Mouse (Mus musculus) subcutaneous adipose tissue, adult 2 months (tissue): ENCODE measurements around the gene 4931414P19Rik. TPM values are rescaled to one million over a fixed set of nuclear protein-coding genes. Genes with fewer than 3 reads are reported as not detected.

ENCODE experiments used
- polyA plus RNA-seq: library from polyadenylated mRNA; depleted of rRNA; stranded (reverse); fragments of >200 nt; gene quantifications from 2 replicates; pipeline ENCODE4 v1.2.3, GENCODE M21; 2012; ENCODE audit warnings: low replicate concordance; rRNA removed

Gene 4931414P19Rik
- 5.9 and 9.7 TPM in 2 replicates for polyA plus RNA-seq

DNA sequence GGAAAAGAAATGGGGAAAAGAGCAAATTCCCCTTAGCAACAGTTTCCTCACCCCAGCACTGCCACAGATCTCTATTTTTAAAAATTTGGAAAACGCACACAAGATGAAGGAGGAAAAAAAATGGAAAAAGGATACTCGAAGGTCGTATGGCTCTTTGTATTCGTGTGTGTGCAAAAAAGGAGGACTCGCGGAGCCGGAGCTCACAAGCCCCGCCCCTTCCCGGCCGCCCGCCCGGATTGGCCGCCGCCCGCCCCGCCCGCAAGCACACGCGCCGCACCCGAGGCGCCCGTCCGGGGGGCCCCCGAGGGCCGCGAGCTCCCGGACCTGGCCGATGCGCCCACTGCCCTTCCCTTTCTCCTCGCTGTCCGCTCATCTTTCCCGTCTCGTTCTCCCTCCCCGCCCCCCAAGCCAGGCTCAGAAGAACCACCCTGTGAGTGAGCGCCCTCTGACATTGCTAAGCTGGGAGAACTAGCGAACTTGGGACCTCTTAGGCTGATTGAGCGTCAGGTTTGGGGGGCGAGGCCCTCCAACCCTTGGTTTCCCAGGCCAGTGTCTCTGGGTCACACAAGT, at the start of gene 4931414P19Rik:
Gene 4931414P19Rik (minus strand): TSS at position 242 of the 570 bp plus-strand sequence.

DNA sequence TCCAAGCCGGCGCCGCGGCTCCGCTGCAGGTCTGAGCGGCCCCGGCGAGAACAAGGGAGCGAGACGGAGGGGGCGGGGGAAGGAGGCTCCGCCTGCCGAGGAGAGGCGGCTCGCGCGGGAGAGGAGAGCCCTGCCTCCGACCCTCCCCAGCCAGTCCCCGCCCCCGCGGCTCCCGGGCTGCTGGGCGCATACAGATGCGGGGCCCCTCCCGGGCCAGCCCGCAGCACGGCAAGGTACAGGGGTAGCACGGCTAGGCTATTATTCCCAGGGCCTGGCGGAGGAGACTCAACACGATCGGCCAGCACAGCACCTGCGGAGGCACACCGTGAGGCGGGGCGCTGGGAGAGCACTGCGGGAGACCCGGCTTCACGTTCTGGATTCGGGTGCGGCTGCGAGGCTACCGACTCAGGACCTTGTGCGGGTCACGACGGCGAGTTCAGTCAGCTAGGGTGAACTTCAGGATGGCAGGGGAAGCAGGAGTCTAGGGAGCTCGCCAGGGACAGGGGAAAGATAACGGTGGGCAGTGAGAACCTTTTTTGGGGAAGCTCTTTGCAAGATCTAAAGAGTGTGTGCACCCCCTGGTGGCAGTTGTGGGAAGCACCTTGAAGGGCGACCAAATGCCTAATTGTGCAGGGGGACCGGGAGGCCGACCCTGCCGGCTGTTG, 35.6 kb upstream of the 4931414P19Rik start, which contains the start of gene Cdh24:
Gene Cdh24 (minus strand): TSS at position 60 of the 665 bp plus-strand sequence.

DNA sequence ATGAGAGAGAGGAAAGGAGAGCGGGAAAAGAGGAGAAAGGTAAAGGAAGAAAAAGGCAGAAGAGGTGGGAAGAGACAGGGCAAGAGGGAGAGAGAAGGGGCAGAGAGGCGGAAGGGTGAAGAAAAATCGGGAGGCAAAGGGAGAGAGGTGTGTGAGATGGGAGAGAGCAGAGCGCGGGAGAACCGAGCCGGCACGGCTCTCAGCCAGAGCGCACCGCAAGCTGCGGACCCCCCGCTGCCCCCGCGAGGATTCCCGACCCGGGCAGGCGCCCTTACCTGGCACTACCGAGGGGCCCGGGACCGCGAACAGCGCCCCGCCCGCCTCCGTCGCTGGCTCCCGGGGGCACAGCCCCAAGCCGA, 35.1 kb upstream of the 4931414P19Rik start, which contains the start of gene Gm17606:
Gene Gm17606 (plus strand): TSS at position 7 of the 359 bp plus-strand sequence.

DNA sequence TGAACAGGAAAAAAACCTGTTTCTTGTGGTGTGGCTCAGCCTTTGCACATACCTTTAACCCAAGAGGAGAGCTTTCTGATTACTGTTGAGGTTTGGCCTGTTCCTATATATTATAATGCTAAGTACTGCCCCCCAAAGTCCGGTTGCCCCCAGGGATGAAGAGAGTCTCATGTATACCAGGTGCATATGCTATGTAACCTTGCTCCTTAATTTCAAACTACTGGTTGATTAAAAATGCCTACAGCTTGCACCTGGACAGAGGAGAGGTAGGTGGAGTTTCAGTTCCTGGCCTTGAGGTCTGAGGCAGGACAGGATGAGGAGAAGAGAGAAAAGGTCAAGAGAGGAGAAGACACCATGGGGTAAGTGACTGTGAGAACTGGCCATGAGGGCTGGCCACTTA, 15.3 kb upstream of the 4931414P19Rik start, which contains the start of gene Psmb11:
Gene Psmb11 (plus strand): TSS at position 301 of the 400 bp plus-strand sequence.

DNA sequence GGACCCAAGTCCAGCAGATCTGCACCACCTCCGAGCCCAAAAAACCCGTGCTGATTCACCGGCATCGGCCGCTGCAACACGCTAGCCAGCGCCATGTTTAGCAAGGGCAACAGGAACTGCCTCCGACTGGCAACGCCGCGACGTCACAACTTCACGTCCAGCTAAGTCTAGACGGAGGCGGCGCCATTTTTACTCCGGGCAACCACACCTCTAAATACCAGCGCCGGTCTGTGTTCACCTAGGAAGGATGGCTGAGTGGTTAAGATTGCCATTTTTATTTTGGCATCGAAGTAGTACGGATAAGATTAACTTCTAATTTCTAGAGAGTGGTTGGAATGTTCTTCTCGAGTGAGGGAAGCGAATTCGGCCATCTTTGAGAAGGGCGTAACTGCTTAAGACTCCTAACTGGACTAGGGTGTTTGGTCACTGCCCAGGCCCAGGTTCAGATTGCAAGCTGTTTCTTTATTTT, 12.1 kb upstream of the 4931414P19Rik start, which contains the start of gene Psmb5:
Gene Psmb5 (minus strand): TSS at position 126 of the 469 bp plus-strand sequence.

DNA sequence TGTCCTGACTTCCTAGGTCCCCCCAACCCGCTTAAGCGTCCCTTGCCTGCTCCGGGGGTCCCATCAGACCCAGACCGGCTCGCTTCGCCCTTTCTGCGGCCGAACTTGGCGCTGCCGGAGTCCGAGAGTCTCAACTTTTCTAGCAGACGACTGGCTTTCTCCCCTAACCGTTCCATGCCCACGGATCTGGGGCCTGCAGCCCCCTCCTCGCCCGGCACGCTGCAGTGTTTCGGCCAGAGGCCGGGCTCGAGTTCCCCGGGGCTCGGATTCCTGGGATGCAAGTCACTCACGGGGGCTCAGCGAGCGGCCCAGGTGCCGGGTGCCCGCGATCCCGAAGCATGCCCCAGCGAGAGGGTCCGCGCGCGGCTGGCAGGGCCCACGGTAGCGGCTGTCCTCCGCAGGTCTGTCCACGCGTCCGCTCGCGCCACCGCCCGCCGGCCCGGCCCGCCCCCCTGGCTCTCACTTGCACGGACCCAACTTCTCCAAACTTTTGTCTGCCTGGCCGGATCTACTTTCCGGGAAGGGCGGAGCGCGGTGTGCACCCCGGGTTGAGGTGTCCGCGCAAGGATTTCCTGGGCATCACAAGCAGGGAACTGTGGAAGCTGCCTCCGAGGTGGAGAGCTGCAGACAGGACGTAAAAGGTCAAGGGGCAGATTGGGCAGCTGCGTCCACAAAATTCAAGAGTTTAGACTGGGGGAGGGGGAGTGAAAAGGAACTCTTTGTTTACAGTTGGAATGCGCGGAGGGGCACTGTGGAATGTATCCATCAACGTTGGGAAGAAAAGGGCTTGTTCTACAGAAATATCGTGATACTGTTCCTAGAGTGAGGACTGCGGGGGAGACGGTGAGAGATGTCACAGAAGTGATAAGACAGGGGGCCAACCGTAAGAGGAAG, 28.5 kb downstream of the 4931414P19Rik start, which contains the start of gene Ajuba:
Gene Ajuba (minus strand): TSS at position 470 of the 894 bp plus-strand sequence.

DNA sequence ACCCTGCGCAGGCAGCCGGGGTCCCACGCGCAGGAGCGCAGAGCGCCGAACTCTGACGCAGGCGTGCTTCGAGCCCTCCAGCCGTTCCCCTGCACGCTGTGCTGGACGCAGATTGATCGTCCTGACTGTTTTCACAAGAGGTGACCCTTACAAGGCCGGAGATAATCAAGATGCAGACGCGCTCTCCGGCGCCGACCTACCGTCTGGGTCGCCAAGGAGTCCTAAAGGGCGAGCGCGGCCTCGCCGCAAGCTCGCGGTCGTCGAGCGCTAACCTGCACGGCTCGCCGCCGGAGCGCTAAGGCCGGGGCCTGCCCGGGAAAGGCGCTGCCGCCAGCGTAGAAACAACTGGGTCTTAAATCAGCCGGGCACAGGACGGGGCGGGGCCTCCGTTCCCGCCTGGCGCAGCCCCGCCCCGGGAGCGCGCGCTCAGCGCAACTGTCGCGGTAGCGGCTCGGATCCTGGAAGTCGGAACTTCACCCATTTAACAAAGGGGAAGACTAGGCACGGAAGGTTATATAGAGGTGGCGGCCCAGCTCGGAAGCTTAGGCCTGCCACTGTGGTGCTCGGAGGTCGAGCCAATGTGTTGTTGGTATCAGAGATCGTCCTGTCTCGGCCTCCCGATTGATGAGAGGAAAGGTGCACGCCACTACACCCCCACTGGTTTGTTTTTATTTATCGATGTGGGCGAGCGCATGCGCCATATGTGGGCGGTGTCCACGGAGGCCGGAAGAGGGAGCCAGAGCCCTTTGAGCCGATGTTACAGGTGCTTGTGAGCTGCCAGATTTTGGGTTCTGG, 51.6 kb downstream of the 4931414P19Rik start, which contains the start of gene Haus4:
Gene Haus4 (minus strand): TSS at position 642 of the 795 bp plus-strand sequence.

Other genes with a start within 250 kb of the 4931414P19Rik start
- gene Oxa1l, start 245.2 kb downstream of the 4931414P19Rik start, polyA plus RNA-seq, result 109 and 164 TPM in 2 replicates
- 13.8 and 25.3 TPM in 2 replicates for gene Slc7a7, start 188.2 kb downstream of the 4931414P19Rik start, polyA plus RNA-seq
- 142 and 264 TPM in 2 replicates for gene Mrpl52, start 179.1 kb downstream of the 4931414P19Rik start, polyA plus RNA-seq
- gene Mmp14, start 174.4 kb downstream of the 4931414P19Rik start, polyA plus RNA-seq, result 117 and 543 TPM in 2 replicates
- gene Lrp10, start 141.9 kb downstream of the 4931414P19Rik start, polyA plus RNA-seq, result 132 and 137 TPM in 2 replicates
- gene Rem2, start 129.9 kb downstream of the 4931414P19Rik start, polyA plus RNA-seq, result 0.35 TPM in 1 of 2 replicates, not detected in the other
- gene Prmt5, start 88.5 kb downstream of the 4931414P19Rik start, polyA plus RNA-seq, result 49.5 and 53.1 TPM in 2 replicates
- 13.0 and 32.6 TPM in 2 replicates for gene Haus4, start 51.4 kb downstream of the 4931414P19Rik start, polyA plus RNA-seq
- 24.9 and 44.4 TPM in 2 replicates for gene Ajuba, start 28.4 kb downstream of the 4931414P19Rik start, polyA plus RNA-seq
- gene Psmb5, start 12.0 kb upstream of the 4931414P19Rik start, polyA plus RNA-seq, result 193 and 230 TPM in 2 replicates
- gene Psmb11, start 15.4 kb upstream of the 4931414P19Rik start, polyA plus RNA-seq, result not detected in 2 replicates
- not detected in 2 replicates for gene Gm17606, start 35.0 kb upstream of the 4931414P19Rik start, polyA plus RNA-seq
- gene Cdh24, start 35.4 kb upstream of the 4931414P19Rik start, polyA plus RNA-seq, result 1.6 and 12.2 TPM in 2 replicates
- gene 1700123O20Rik, start 80.2 kb upstream of the 4931414P19Rik start, polyA plus RNA-seq, result 56.7 and 62.0 TPM in 2 replicates
- gene Acin1, start 80.9 kb upstream of the 4931414P19Rik start, polyA plus RNA-seq, result 82.9 and 163 TPM in 2 replicates
- gene Gm29776, start 92.8 kb upstream of the 4931414P19Rik start, polyA plus RNA-seq, result 0.18 and 0.30 TPM in 2 replicates
- gene Cebpe, start 106.2 kb upstream of the 4931414P19Rik start, polyA plus RNA-seq, result 0.87 and 5.4 TPM in 2 replicates
- 23.8 and 80.1 TPM in 2 replicates for gene Slc7a8, start 176.0 kb upstream of the 4931414P19Rik start, polyA plus RNA-seq
- 0.14 TPM in 1 of 2 replicates, not detected in the other for gene Rnf212b, start 208.1 kb upstream of the 4931414P19Rik start, polyA plus RNA-seq